Mouse (Mus musculus) erythroblast, embryonic 14.5 days (primary cell): Measurements from ENCODE around the gene Elmo2. TPM values are rescaled to one million over a fixed set of nuclear protein-coding genes. Genes with fewer than 3 reads are reported as not detected.

Experiments used
- H3K27me3 ChIP-seq: 2 replicates; pipeline ENCODE4 v1.6.1; 2012; ENCODE audit warnings: inconsistent platforms; ENCODE audit not compliant: control insufficient read depth
- H3K36me3 ChIP-seq: 2 replicates; pipeline ENCODE4 v1.6.1; 2012; ENCODE audit warnings: mild to moderate bottlenecking, inconsistent platforms; ENCODE audit not compliant: control insufficient read depth
- H3K4me1 ChIP-seq: 2 replicates; pipeline ENCODE4 v1.6.1; 2012; ENCODE audit warnings: inconsistent platforms; ENCODE audit not compliant: control insufficient read depth
- H3K4me3 ChIP-seq: replicated peaks from 2 replicates; pipeline ENCODE3; 2012; ENCODE audit warnings: moderate library complexity, mild to moderate bottlenecking, inconsistent platforms
- H3K9me3 ChIP-seq: 2 replicates; pipeline ENCODE4 v1.6.1; 2012; ENCODE audit warnings: low read length, inconsistent platforms, mixed read lengths; ENCODE audit not compliant: control insufficient read depth
- GATA1 ChIP-seq: IDR thresholded peaks from 2 replicates; pipeline ENCODE4 v1.6.1; 2012; ENCODE audit warnings: low read length, inconsistent platforms, mixed read lengths
- TAL1 ChIP-seq: IDR thresholded peaks from 3 replicates; pipeline ENCODE4 v1.6.1; 2012; ENCODE audit warnings: low read length, inconsistent platforms, mixed read lengths
- polyA plus RNA-seq: library from polyadenylated mRNA; stranded (reverse); fragments of >175 nt; gene quantifications from 2 replicates; pipeline ENCODE4 v1.2.3, GENCODE M21; 2012

Elmo2 gene
- polyA plus RNA-seq, 1 experiment: 0.78 TPM

- no peaks in the 10 kb centered on the region for H3K4me1 ChIP-seq
- no peaks in the 10 kb centered on the region for H3K9me3 ChIP-seq
- no peak for TF ChIP-seq GATA1
- TF ChIP-seq TAL1: no peak
- H3K36me3 ChIP-seq: no peaks in the 10 kb centered on the region
- H3K4me3 ChIP-seq: no peak overlapping the region
- H3K27me3 ChIP-seq: peaks cover 52% of the 10 kb centered on the region
Observed at GRCm38 (mm10) chr2:165246349-165246748, 79.9 kb downstream of the Elmo2 start.

GRCm38 (mm10) chr2:165243122-165243720, 83.1 kb downstream of the Elmo2 start:
- H3K4me3 ChIP-seq: no peak overlapping the region
- H3K4me1 ChIP-seq: no peaks in the 10 kb centered on the region
- peaks cover 83% of the 10 kb centered on the region for H3K27me3 ChIP-seq
- H3K36me3 ChIP-seq: no peaks in the 10 kb centered on the region
- TF ChIP-seq GATA1 (no peak), TAL1 (no peak)
- H3K9me3 ChIP-seq: no peaks in the 10 kb centered on the region

- Histone ChIP-seq H3K36me3 (no peaks in the 10 kb centered on the region), H3K27me3 (peaks cover 89% of the 10 kb centered on the region), H3K9me3 (no peaks in the 10 kb centered on the region), H3K4me1 (no peaks in the 10 kb centered on the region), H3K4me3 (no peak overlapping the region)
- TF ChIP-seq GATA1 (no peak), TAL1 (no peak)
Observed at GRCm38 (mm10) chr2:165242575-165242974, 83.7 kb downstream of the Elmo2 start.

GRCm38 (mm10) chr2:165241786-165242185, 84.5 kb downstream of the Elmo2 start:
- TF ChIP-seq GATA1: no peak
- no peak for TF ChIP-seq TAL1
- no peaks in the 10 kb centered on the region for H3K9me3 ChIP-seq
- no peaks in the 10 kb centered on the region for H3K4me1 ChIP-seq
- no peak overlapping the region for H3K4me3 ChIP-seq
- H3K27me3 ChIP-seq: peaks cover 87% of the 10 kb centered on the region
- H3K36me3 ChIP-seq: no peaks in the 10 kb centered on the region

GRCm38 (mm10) chr2:165240371-165240770, 85.9 kb downstream of the Elmo2 start:
- Histone ChIP-seq H3K9me3 (no peaks in the 10 kb centered on the region), H3K36me3 (no peaks in the 10 kb centered on the region), H3K4me1 (no peaks in the 10 kb centered on the region), H3K4me3 (no peak overlapping the region), H3K27me3 (peaks cover 92% of the 10 kb centered on the region)
- TF ChIP-seq GATA1: no peak
- TF ChIP-seq TAL1: no peak

- Histone ChIP-seq H3K36me3 (no peaks in the 10 kb centered on the region), H3K4me1 (no peaks in the 10 kb centered on the region), H3K9me3 (no peaks in the 10 kb centered on the region), H3K4me3 (no peak overlapping the region), H3K27me3 (peaks cover 95% of the 10 kb centered on the region)
- TF ChIP-seq GATA1: no peak
- no peak for TF ChIP-seq TAL1
Observed at GRCm38 (mm10) chr2:165239533-165240144, 86.6 kb downstream of the Elmo2 start.

- Histone ChIP-seq H3K27me3 (peaks cover 98% of the 10 kb centered on the region), H3K4me1 (peaks cover 2% of the 10 kb centered on the region; the same call in 1 of the 2 replicates), H3K9me3 (no peaks in the 10 kb centered on the region), H3K4me3 (no peak overlapping the region), H3K36me3 (no peaks in the 10 kb centered on the region)
- TF ChIP-seq TAL1: no peak
Observed at GRCm38 (mm10) chr2:165238416-165239145, 87.7 kb downstream of the Elmo2 start.

Other genes starting within 250 kb of the Elmo2 start
- not detected in 2 replicates for gene 1700025C18Rik, start 235.7 kb downstream of the Elmo2 start, polyA plus RNA-seq
- gene Cdh22, start 91.6 kb downstream of the Elmo2 start, polyA plus RNA-seq: not detected in 2 replicates
- 2.5 TPM in 2 replicates for gene Slc35c2, start 38.6 kb downstream of the Elmo2 start, polyA plus RNA-seq
- not detected in 2 replicates for gene Zfp663, start 42.2 kb upstream of the Elmo2 start, polyA plus RNA-seq
- 0.01 TPM in 1 of 2 replicates, not detected in the other for gene Zfp334, start 61.8 kb upstream of the Elmo2 start, polyA plus RNA-seq
- 0.01 TPM in 1 of 2 replicates, not detected in the other for gene Ocstamp, start 73.9 kb upstream of the Elmo2 start, polyA plus RNA-seq
- gene Slc13a3, start 146.8 kb upstream of the Elmo2 start, polyA plus RNA-seq: 0.02 and 0.03 TPM in 2 replicates
- gene Trp53rka, start 166.8 kb upstream of the Elmo2 start, polyA plus RNA-seq: 0.97 and 1.3 TPM in 2 replicates
- gene Slc2a10, start 177.3 kb upstream of the Elmo2 start, polyA plus RNA-seq: not detected in 2 replicates